Mouse (Mus musculus): ENCODE measurements around the gene Nudt2.

- TF ChIP-seq ZC3H11A (IDR thresholded peaks at IDR 0.05; ENCODE audit: borderline replicate concordance, low read depth, low read length): no peak
- no peak for TF ChIP-seq MAFK (IDR thresholded peaks at IDR 0.05; ENCODE audit: insufficient read depth, low read depth, low read length)
- TF ChIP-seq ZNF384 (IDR thresholded peaks at IDR 0.05; ENCODE audit: low read depth, low read length): no peak
Measured at GRCm38 (mm10) chr4:41481601-41482017, 16.7 kb downstream of the Nudt2 start.

Measured in ES-E14 (cell line).